Mouse (Mus musculus) megakaryocyte, embryonic 14.5 days (primary cell): Measurements from ENCODE around the gene Pex1.

Experiments used
- FLI1 ChIP-seq: IDR thresholded peaks from 2 replicates; pipeline ENCODE4 v1.6.1; 2012; ENCODE audit warnings: low read length, inconsistent platforms, mixed read lengths
- GATA1 ChIP-seq: IDR thresholded peaks from 3 replicates; pipeline ENCODE4 v1.6.1; 2012; ENCODE audit warnings: mixed read lengths, low read length, inconsistent platforms, borderline replicate concordance

- TF ChIP-seq GATA1 (peak; percentile 78; the same call in 2 of the 3 replicates), FLI1 (peak; percentile 71)
Measured at GRCm38 (mm10) chr5:3669938-3670554, 74.2 kb downstream of the Pex1 start.
